Mouse (Mus musculus): Measurements from ENCODE around the gene Nlk.

GRCm38 (mm10) chr11:78530001-78530400 is 167.2 kb downstream of the Nlk start:
- no peak for TF ChIP-seq CTCF (IDR thresholded peaks at IDR 0.05; ENCODE audit: low read depth)
- TF ChIP-seq EP300 (IDR thresholded peaks at IDR 0.05; ENCODE audit: low read depth): no peak

Data from liver, embryonic 14.5 days (tissue).